Mouse (Mus musculus) c-Kit-positive CD71-positive TER-119-positive erythroid progenitor cells, embryonic 14.5 days (primary cell): ENCODE data around the gene R3hdm2.
A peak's percentile ranks its signal among the peaks of the same experiment; 100 is the strongest.

ENCODE experiments used
- DNase-seq: peaks from one replicate; pipeline ENCODE4 v3.0.0-alpha.2; 2013; ENCODE audit warnings: low spot score

The R3hdm2 gene

GRCm38 (mm10) chr10:127496156-127496555 lies 116.0 kb downstream of the R3hdm2 start:
- no peak for DNase-seq

- no peak for DNase-seq
Observed at GRCm38 (mm10) chr10:127499516-127499915, 119.4 kb downstream of the R3hdm2 start.

GRCm38 (mm10) chr10:127500042-127500441 lies 119.9 kb downstream of the R3hdm2 start:
- no peak for DNase-seq

GRCm38 (mm10) chr10:127500894-127501893 lies 121.1 kb downstream of the R3hdm2 start, which contains the start of gene Stac3:
Stac3 (plus strand) TSS chr10:127501686.
- DNase-seq = no peak

GRCm38 (mm10) chr10:127508239-127508638 lies 128.1 kb downstream of the R3hdm2 start:
- DNase-seq = peak; percentile 71

GRCm38 (mm10) chr10:127509051-127509836 lies 129.1 kb downstream of the R3hdm2 start:
- peak; percentile 82 for DNase-seq

GRCm38 (mm10) chr10:127509837-127510701 lies 129.9 kb downstream of the R3hdm2 start:
- DNase-seq = no peak

GRCm38 (mm10) chr10:127510895-127511617 lies 130.9 kb downstream of the R3hdm2 start:
- no peak for DNase-seq

- no peak for DNase-seq
Observed at GRCm38 (mm10) chr10:127511634-127512306, 131.6 kb downstream of the R3hdm2 start.

GRCm38 (mm10) chr10:127512307-127512666 lies 132.2 kb downstream of the R3hdm2 start:
- DNase-seq = no peak

GRCm38 (mm10) chr10:127512813-127513212 lies 132.7 kb downstream of the R3hdm2 start:
- peak; percentile 91 for DNase-seq

- DNase-seq = no peak
Observed at GRCm38 (mm10) chr10:127513501-127514091, 133.5 kb downstream of the R3hdm2 start.

- no peak for DNase-seq
Observed at GRCm38 (mm10) chr10:127514111-127514698, 134.1 kb downstream of the R3hdm2 start.

GRCm38 (mm10) chr10:127514764-127515163 lies 134.6 kb downstream of the R3hdm2 start, which contains the start of gene Ndufa4l2:
Ndufa4l2 (plus strand) TSS chr10:127514967.
- DNase-seq = no peak

GRCm38 (mm10) chr10:127515271-127515982 lies 135.3 kb downstream of the R3hdm2 start:
- DNase-seq = no peak

GRCm38 (mm10) chr10:127515983-127516459 lies 135.9 kb downstream of the R3hdm2 start:
- DNase-seq = no peak

- no peak for DNase-seq
Observed at GRCm38 (mm10) chr10:127516576-127517260, 136.6 kb downstream of the R3hdm2 start.

GRCm38 (mm10) chr10:127517941-127518340 lies 137.8 kb downstream of the R3hdm2 start:
- no peak for DNase-seq
